Mouse (Mus musculus) lung, postnatal 0 days (tissue): Measurements from ENCODE around the gene Slc17a5. TPM values are rescaled to one million over a fixed set of nuclear protein-coding genes. Genes with fewer than 3 reads are reported as not detected.
"Not testable (repeated sequence)": the region's sequence is repeated elsewhere in the genome, so short reads cannot be mapped to it uniquely, and the experiment has no call there.

Source experiments
- ATAC-seq: fragments of 200-750 bp; cut with Nextera tagmentation; 2 replicates; pipeline ENCODE4 v1.8.0; 2017; ENCODE audit warnings: moderate library complexity
- DNase-seq: peaks from one replicate; pipeline ENCODE4 v3.0.0-alpha.2; 2016; ENCODE audit warnings: low spot score
- H3K27ac ChIP-seq: fragments of 300-500 bp; sonication (generic); 2 replicates; pipeline ENCODE4 v1.5.1; 2014; ENCODE audit warnings: antibody characterized with exemption, mild to moderate bottlenecking, low read length, mixed read lengths
- H3K27me3 ChIP-seq: fragments of 300-500 bp; sonication (generic); replicated peaks from 2 replicates; pipeline ENCODE4 v1.6.1; 2014; ENCODE audit warnings: low read length, mixed read lengths; ENCODE audit not compliant: insufficient read depth
- H3K36me3 ChIP-seq: fragments of 300-500 bp; sonication (generic); 2 replicates; pipeline ENCODE4 v1.6.1; 2014; ENCODE audit warnings: low read length, mixed read lengths; ENCODE audit not compliant: insufficient read depth
- H3K4me1 ChIP-seq: fragments of 300-500 bp; sonication (generic); 2 replicates; pipeline ENCODE4 v1.6.1; 2014; ENCODE audit warnings: antibody characterized with exemption, low read depth, low read length, mixed read lengths; ENCODE audit not compliant: insufficient read depth
- H3K4me2 ChIP-seq: fragments of 300-500 bp; sonication (generic); replicated peaks from 2 replicates; pipeline ENCODE4 v1.6.1; 2014; ENCODE audit warnings: low read depth, mild to moderate bottlenecking, low read length, moderate library complexity, mixed read lengths
- H3K4me3 ChIP-seq: fragments of 300-500 bp; sonication (generic); 2 replicates; pipeline ENCODE4 v1.5.1; 2014; ENCODE audit warnings: low read depth, low read length
- H3K9ac ChIP-seq: fragments of 300-500 bp; sonication (generic); replicated peaks from 2 replicates; pipeline ENCODE4 v1.6.1; 2014; ENCODE audit warnings: low read depth, mild to moderate bottlenecking
- H3K9me3 ChIP-seq: fragments of 300-500 bp; sonication (generic); 2 replicates; pipeline ENCODE4 v1.6.1; 2016; ENCODE audit warnings: low read length, mixed read lengths
- CTCF ChIP-seq: IDR thresholded peaks from 2 replicates; pipeline ENCODE4 v1.5.1; 2016; ENCODE audit warnings: antibody characterized with exemption, mild to moderate bottlenecking
- EP300 ChIP-seq: IDR thresholded peaks from 2 replicates; pipeline ENCODE4 v1.6.1; 2016; ENCODE audit warnings: antibody characterized with exemption, mild to moderate bottlenecking, control low read depth
- WGBS: fragments of 180-500 bp; shearing (Covaris S2); extraction: QIAGEN DNeasy Blood & Tissue Kit; methylation state at CpG from one replicate; pipeline ENCODE4 v1.1.7; 2014; 5-methylcytosine and 5-hydroxymethylcytosine counted together
- polyA plus RNA-seq: library from polyadenylated mRNA; unstranded; fragments of >200 nt; fragmentation: Nextera tagmentation; extraction: Ambion mirVana; gene quantifications from 2 replicates; pipeline ENCODE4 v1.2.1, GENCODE M21; 2015

Gene Slc17a5
- polyA plus RNA-seq, 1 experiment from 2014 or later, result 19.9 TPM

DNA sequence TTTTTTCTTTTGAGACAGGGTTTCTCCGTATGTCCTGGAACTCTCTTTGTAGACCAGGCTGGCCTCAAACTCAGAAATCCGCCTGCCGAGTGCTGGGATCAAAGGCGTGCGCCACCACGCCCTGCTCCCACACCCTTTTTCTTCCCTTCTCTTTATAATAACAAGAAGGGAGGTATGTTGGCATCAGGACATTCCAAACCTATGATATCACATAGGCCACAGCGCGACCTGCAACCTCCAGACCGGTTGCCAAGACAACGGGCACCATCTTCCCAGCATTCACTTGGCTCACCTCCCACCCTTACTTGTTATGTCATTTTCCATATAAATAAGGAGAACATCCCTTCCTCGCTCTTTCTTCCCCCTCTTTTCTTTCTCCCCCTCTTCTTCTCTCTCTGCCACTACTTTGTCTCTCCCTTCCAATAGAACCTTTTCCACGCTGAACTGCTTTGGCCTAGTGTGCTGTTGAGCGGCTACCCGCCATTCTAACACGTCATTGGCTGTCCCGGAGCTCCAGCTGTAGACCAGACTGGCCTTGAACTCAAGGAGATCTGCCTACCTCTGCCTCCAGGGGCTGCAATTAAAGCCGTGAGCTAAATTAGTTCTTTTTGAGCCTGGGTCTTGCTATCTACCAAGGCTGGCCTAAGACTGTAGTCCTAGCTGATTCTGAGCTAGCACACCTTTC is 62.2 kb downstream of the Slc17a5 start:
- WGBS, result 88% methylated on average over 17 of the region's 17 CpGs
- no peak for ATAC-seq

GRCm38 (mm10) chr9:78521689-78522088 is 66.2 kb downstream of the Slc17a5 start:
- peaks cover 10% of the 10 kb centered on the region; the same call in 1 of the 2 replicates for H3K4me1 ChIP-seq
- H3K36me3 ChIP-seq, result no peaks in the 10 kb centered on the region
- WGBS, result 24% methylated on average over 14 of the region's 14 CpGs
- H3K27ac ChIP-seq, result no peak overlapping the region
- no peak for TF ChIP-seq EP300
- peak; percentile 69 for TF ChIP-seq CTCF
- DNase-seq, result peak; percentile 64
- peak overlapping the region; percentile 80 for H3K4me2 ChIP-seq
- peak; percentile 22; the same call in 1 of the 2 replicates for ATAC-seq
- no peaks in the 10 kb centered on the region for H3K27me3 ChIP-seq
- no peak overlapping the region for H3K9ac ChIP-seq
- H3K9me3 ChIP-seq, result no peaks in the 10 kb centered on the region
- H3K4me3 ChIP-seq, result peak overlapping the region; percentile 29

More for the DNA sequence above, 62.2 kb downstream of the Slc17a5 start:
- TF ChIP-seq EP300 (no peak), CTCF (no peak)
- Histone ChIP-seq H3K9me3 (no peaks in the 10 kb centered on the region), H3K9ac (no peak overlapping the region), H3K4me3 (no peak overlapping the region), H3K36me3 (no peaks in the 10 kb centered on the region), H3K27ac (no peak overlapping the region), H3K4me2 (no peak overlapping the region), H3K4me1 (0 out of 2 replicates have a peak, but pooled peaks cover 6% of the 10 kb centered on the region), H3K27me3 (no peaks in the 10 kb centered on the region)
- DNase-seq, result no peak

DNA sequence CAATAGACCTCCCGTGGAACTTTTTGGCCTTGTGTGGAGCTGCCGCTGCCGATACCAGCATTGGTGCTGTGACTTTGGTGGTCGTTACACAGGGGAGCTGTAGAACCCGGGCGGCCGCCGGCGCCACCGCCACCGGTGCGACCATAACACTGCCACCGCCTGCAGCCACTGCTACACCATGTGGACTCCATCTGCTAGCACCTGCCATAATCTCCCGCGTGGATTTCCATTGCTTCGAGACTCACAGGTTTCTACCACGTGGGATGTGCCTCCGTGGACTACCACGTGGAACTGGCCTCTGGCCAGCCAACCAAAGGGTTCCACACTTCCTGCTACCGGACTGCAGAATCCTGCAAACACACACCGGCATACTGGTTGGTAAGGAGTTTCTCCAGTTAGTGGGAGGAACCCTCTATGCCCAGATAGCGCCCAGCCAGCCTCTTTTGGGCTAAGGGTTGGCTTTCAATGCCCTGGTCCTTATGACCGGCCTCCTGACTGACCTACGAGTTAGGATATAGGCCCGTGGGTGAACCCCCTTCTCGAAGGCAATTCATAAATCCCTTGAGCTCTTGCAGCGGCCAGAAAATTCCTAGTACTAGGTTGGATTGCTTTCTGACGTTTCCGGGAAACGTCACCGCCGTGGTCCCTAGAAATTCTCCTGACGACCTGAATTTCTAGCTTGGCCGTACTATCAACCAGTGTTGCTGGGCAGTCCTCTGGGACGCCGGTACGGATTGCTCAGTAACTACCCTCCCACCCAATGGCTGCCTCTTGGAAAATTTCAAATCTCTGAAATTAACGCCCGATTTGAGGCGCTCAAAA is 66.8 kb downstream of the Slc17a5 start:
- WGBS, result 2% methylated on average over 40 of the region's 40 CpGs

DNA sequence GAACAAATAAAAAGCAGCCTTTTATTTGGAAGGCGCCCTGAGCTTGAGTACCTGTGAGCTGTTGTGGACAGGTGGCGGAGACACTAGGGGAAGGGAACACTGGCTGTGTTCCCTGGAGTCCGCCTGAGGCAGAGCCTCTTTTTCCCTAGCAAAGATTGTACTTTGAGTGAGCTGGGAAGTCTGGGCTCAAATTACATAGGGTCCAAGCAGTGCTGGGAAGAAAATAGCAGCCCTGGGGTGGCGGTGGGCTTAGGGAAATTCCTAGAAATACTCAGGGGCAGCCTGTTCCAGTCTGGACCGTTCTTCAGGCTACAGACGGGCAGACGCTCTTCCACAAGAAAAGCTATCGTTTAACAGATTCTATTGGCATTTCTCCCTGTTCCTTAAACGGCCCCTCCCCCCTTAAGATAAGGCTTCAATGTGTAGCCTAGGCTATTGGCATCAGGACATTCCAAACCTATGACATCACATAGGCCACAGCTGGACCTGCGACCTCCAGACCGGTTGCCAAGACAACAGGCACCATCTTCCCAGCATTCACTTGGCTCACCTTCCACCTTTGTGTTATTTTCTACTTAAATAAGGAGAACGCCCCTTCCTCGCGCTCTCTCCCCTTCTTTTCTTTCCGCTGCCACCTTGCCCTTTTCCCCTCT is 67.6 kb downstream of the Slc17a5 start:
- H3K27me3 ChIP-seq, result no peaks in the 10 kb centered on the region
- TF ChIP-seq CTCF (no peak), EP300 (no peak)

More for the DNA sequence above, 66.8 kb downstream of the Slc17a5 start:
- DNase-seq (peak; percentile 69), ATAC-seq (peak; percentile 76)
- Histone ChIP-seq H3K4me1 (peaks cover 10% of the 10 kb centered on the region; the same call in 1 of the 2 replicates), H3K4me2 (peak overlapping the region; percentile 80), H3K27ac (peak overlapping the region; percentile 47; the same call in 1 of the 2 replicates), H3K27me3 (no peaks in the 10 kb centered on the region), H3K4me3 (peak overlapping the region; percentile 29), H3K36me3 (no peaks in the 10 kb centered on the region), H3K9ac (no peak overlapping the region), H3K9me3 (no peaks in the 10 kb centered on the region)
- TF ChIP-seq CTCF, result no peak
- no peak for TF ChIP-seq EP300

GRCm38 (mm10) chr9:78517237-78517636 is 70.6 kb downstream of the Slc17a5 start:
- not testable (repeated sequence) for H3K4me3 ChIP-seq, H3K36me3 ChIP-seq, H3K27me3 ChIP-seq, H3K9me3 ChIP-seq, H3K4me1 ChIP-seq, ATAC-seq, H3K9ac ChIP-seq, DNase-seq, H3K4me2 ChIP-seq, H3K27ac ChIP-seq
- 66% methylated on average over 3 of the region's 3 CpGs for WGBS

More for the DNA sequence above, 67.6 kb downstream of the Slc17a5 start:
- Histone ChIP-seq H3K4me2 (peak overlapping the region; percentile 80), H3K27ac (no peak overlapping the region), H3K36me3 (no peaks in the 10 kb centered on the region), H3K9ac (no peak overlapping the region), H3K4me3 (peak overlapping the region; percentile 29), H3K4me1 (peaks cover 10% of the 10 kb centered on the region; the same call in 1 of the 2 replicates), H3K9me3 (no peaks in the 10 kb centered on the region)
- 6% methylated on average over 15 of the region's 15 CpGs for WGBS
- DNase-seq (peak; percentile 90), ATAC-seq (peak; percentile 81)

DNA sequence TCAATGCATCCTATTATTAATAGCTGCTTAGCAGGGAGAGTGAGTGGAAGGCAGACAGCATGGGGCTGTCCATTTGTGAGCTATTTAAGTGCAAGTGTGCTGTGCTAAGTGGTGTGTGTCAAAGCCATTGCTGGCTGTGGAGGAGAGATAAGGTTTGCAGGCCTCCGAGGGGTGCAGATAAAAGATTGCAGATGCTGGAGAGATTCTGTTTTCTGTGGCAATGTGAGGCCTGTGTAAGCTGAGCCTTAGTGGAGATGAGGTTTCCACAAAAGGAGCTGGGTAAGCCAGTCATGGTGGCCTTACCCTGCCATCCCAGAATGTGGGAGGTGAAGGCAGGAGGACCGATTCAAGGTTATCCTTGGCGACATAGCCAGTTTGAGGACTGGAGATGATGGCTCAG is 71.7 kb downstream of the Slc17a5 start:
- no peak for DNase-seq
- no peak overlapping the region for H3K4me3 ChIP-seq
- no peak overlapping the region for H3K9ac ChIP-seq
- H3K27ac ChIP-seq, result no peak overlapping the region
- no peak overlapping the region for H3K4me2 ChIP-seq
- TF ChIP-seq CTCF (no peak), EP300 (no peak)
- H3K36me3 ChIP-seq, result no peaks in the 10 kb centered on the region
- no peaks in the 10 kb centered on the region for H3K9me3 ChIP-seq
- no peak for ATAC-seq
- H3K4me1 ChIP-seq, result peaks cover 8% of the 10 kb centered on the region; the same call in 1 of the 2 replicates
- H3K27me3 ChIP-seq, result no peaks in the 10 kb centered on the region
- 53% methylated on average over 3 of the region's 3 CpGs for WGBS
